Mouse (Mus musculus): ENCODE measurements around the gene Fam69a. TPM values are rescaled to one million over a fixed set of nuclear protein-coding genes. Genes with fewer than 3 reads are reported as not detected.

Gene Fam69a
- polyA plus RNA-seq, 1 experiment from 2014 or later: 31.4 TPM

DNA sequence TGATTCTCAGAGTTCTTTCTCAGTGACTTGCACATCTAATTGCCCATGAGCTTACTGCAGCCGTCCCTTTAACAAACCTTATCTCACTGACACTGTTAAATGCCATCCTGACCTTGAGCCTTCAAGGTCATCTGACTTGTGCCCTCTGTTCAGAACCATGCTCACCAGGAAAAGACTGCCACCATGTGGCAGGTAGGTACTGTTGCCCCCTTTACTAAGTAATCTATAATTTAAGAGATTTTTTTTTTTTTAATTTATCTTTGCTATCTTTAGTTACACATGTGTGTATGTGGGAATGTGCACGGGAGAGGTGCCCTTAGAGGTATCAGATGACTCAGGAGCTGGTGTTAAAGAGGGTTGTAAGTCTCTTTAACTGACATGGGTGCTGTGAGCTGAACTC is 18.2 kb upstream of the Fam69a start:
- 69% methylated on average over 2 of the region's 2 CpGs for WGBS
- Histone ChIP-seq H3K9me3 (replicated peaks) (no peaks in the 10 kb centered on the region), H3K4me1 (no peaks in the 10 kb centered on the region), H3K27me3 (no peaks in the 10 kb centered on the region), H3K36me3 (no peaks in the 10 kb centered on the region), H3K9ac (no peak overlapping the region), H3K27ac (no peak overlapping the region), H3K4me2 (replicated peaks) (no peak overlapping the region), H3K4me3 (no peak overlapping the region)
- ATAC-seq (ENCODE audit: low FRiP score): no peak

GRCm38 (mm10) chr5:108002734-108003133 is 15.8 kb upstream of the Fam69a start:
- Histone ChIP-seq H3K4me3 (no peak overlapping the region), H3K4me1 (no peaks in the 10 kb centered on the region), H3K27me3 (no peaks in the 10 kb centered on the region), H3K4me2 (replicated peaks) (no peak overlapping the region), H3K9me3 (replicated peaks) (no peaks in the 10 kb centered on the region), H3K36me3 (no peaks in the 10 kb centered on the region), H3K9ac (no peak overlapping the region), H3K27ac (no peak overlapping the region)
- 64% methylated on average over 5 of the region's 5 CpGs for WGBS
- no peak for ATAC-seq (ENCODE audit: low FRiP score)

- peak overlapping the region; percentile 55 for H3K4me3 ChIP-seq
- H3K27me3 ChIP-seq: no peaks in the 10 kb centered on the region
- peak overlapping the region; percentile 64 for H3K9ac ChIP-seq
- H3K4me1 ChIP-seq: no peaks in the 10 kb centered on the region
- H3K36me3 ChIP-seq: no peaks in the 10 kb centered on the region
- ATAC-seq (ENCODE audit: low FRiP score): peak; percentile 58
- peak overlapping the region; percentile 50 for H3K4me2 ChIP-seq (replicated peaks)
- no peaks in the 10 kb centered on the region for H3K9me3 ChIP-seq (replicated peaks)
- H3K27ac ChIP-seq: peak overlapping the region; percentile 67; the same call in 1 of the 2 replicates
- WGBS: 21% methylated on average over 20 of the region's 20 CpGs
These were observed 14.1 kb upstream of the Fam69a start for GRCm38 (mm10) chr5:108000776-108001548.

DNA sequence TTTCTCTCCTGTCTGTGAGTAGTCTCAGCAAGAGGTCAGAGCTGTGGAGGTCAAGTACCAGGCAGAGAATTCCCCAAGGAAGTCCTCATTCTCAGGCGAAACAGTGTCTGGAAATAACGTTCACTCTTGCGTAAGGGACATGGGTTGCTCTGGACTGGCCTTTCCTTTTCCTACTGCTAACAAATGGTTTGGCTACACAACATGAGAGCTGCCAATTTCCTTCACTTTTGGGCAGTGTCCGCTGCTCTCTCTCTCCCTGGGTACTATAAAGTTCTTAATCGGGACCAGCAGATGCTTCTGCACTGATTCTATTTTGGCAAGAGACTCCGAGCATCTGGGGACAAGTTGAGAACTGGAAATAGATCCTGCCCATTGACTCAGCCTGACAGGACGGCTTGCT is 10.8 kb upstream of the Fam69a start:
- no peak for ATAC-seq (ENCODE audit: low FRiP score)
- WGBS: 70% methylated on average over 7 of the region's 7 CpGs
- H3K27me3 ChIP-seq: no peaks in the 10 kb centered on the region

GRCm38 (mm10) chr5:107995936-107996335 is 9.1 kb upstream of the Fam69a start:
- Histone ChIP-seq H3K9me3 (replicated peaks) (no peaks in the 10 kb centered on the region), H3K27me3 (no peaks in the 10 kb centered on the region), H3K4me2 (replicated peaks) (no peak overlapping the region), H3K9ac (no peak overlapping the region), H3K27ac (no peak overlapping the region), H3K4me3 (no peak overlapping the region), H3K4me1 (no peaks in the 10 kb centered on the region), H3K36me3 (no peaks in the 10 kb centered on the region)
- whole genome bisulfite sequencing: 87% methylated on average over 2 of the region's 2 CpGs
- no peak for ATAC-seq (ENCODE audit: low FRiP score)

More for the DNA sequence above, 10.8 kb upstream of the Fam69a start:
- Histone ChIP-seq H3K4me1 (no peaks in the 10 kb centered on the region), H3K36me3 (no peaks in the 10 kb centered on the region), H3K4me2 (replicated peaks) (no peak overlapping the region), H3K9me3 (replicated peaks) (no peaks in the 10 kb centered on the region), H3K9ac (no peak overlapping the region), H3K27ac (no peak overlapping the region), H3K4me3 (no peak overlapping the region)

DNA sequence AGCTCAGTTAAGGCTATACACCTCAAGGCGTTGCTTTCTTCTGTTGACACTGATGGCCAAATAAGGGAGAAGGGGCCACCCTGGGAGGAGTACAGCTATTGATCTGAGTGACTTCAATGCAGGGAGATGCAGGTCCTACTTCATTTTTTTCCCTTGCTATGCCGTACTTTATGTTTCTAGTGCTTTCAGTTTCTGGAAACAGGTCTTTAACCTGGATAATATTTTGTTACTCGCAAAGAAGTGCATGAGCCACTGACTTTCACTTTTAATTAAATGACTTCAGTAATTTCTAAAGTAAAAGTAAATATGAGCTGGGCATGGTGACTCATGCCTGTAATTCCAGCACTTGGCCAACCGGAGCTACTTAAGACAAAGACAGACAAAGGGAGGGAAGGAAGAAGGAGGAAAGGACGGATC is 958 bp upstream of the Fam69a start:
- peak overlapping the region; percentile 94 for H3K9ac ChIP-seq
- H3K4me2 ChIP-seq (replicated peaks): peak overlapping the region; percentile 70
- no peaks in the 10 kb centered on the region for H3K9me3 ChIP-seq (replicated peaks)
- peaks cover 8% of the 10 kb centered on the region for H3K4me1 ChIP-seq
- peak overlapping the region; percentile 92 for H3K4me3 ChIP-seq
- no peak for ATAC-seq (ENCODE audit: low FRiP score)
- 17% methylated on average over 5 of the region's 5 CpGs for WGBS
- H3K27me3 ChIP-seq: no peaks in the 10 kb centered on the region
- no peaks in the 10 kb centered on the region for H3K36me3 ChIP-seq
- peak overlapping the region; percentile 97 for H3K27ac ChIP-seq

GRCm38 (mm10) chr5:107986255-107986966 is 474 bp downstream of the Fam69a start:
- WGBS: under 1% methylated on average over 32 of the region's 54 CpGs
- no peaks in the 10 kb centered on the region for H3K9me3 ChIP-seq (replicated peaks)
- ATAC-seq (ENCODE audit: low FRiP score): peak; percentile 87

GRCm38 (mm10) chr5:107983946-107984345 is 2.9 kb downstream of the Fam69a start:
- Histone ChIP-seq H3K9me3 (replicated peaks) (no peaks in the 10 kb centered on the region), H3K4me1 (peaks cover 8% of the 10 kb centered on the region), H3K27ac (no peak overlapping the region), H3K27me3 (no peaks in the 10 kb centered on the region), H3K9ac (no peak overlapping the region), H3K36me3 (no peaks in the 10 kb centered on the region), H3K4me3 (no peak overlapping the region), H3K4me2 (replicated peaks) (no peak overlapping the region)
- WGBS: 94% methylated on average over 5 of the region's 5 CpGs
- no peak for ATAC-seq (ENCODE audit: low FRiP score)

More at GRCm38 (mm10) chr5:107986255-107986966, 474 bp downstream of the Fam69a start:
- peak overlapping the region; percentile 97 for H3K27ac ChIP-seq
- H3K9ac ChIP-seq: peak overlapping the region; percentile 94
- peaks cover 8% of the 10 kb centered on the region for H3K4me1 ChIP-seq
- H3K36me3 ChIP-seq: no peaks in the 10 kb centered on the region
- peak overlapping the region; percentile 92 for H3K4me3 ChIP-seq
- peak overlapping the region; percentile 70 for H3K4me2 ChIP-seq (replicated peaks)
- H3K27me3 ChIP-seq: no peaks in the 10 kb centered on the region

DNA sequence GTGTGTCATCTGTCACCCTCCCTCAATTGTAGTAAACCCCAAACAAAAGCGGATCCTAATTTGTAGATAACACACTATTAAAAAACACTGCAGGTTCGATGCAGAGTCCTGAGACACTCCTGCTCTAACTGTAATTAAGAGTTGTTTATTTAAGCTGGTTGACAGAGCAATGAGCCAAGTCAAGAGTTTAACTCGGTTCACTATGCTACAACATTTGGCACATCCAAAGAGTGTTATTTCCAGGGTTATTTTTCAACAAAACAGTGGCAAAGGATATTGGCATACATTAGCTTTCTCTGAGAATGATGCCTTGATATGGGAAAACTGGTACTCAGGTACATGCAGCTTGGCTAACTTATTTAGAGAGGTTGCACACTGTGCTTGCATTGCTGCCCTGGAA is 4.9 kb downstream of the Fam69a start:
- Histone ChIP-seq H3K27ac (no peak overlapping the region), H3K9me3 (replicated peaks) (no peaks in the 10 kb centered on the region), H3K27me3 (no peaks in the 10 kb centered on the region), H3K36me3 (no peaks in the 10 kb centered on the region), H3K4me2 (replicated peaks) (no peak overlapping the region), H3K4me1 (peaks cover 4% of the 10 kb centered on the region; the same call in 1 of the 2 replicates), H3K9ac (no peak overlapping the region), H3K4me3 (no peak overlapping the region)
- WGBS: 85% methylated on average over 3 of the region's 3 CpGs
- ATAC-seq (ENCODE audit: low FRiP score): no peak

DNA sequence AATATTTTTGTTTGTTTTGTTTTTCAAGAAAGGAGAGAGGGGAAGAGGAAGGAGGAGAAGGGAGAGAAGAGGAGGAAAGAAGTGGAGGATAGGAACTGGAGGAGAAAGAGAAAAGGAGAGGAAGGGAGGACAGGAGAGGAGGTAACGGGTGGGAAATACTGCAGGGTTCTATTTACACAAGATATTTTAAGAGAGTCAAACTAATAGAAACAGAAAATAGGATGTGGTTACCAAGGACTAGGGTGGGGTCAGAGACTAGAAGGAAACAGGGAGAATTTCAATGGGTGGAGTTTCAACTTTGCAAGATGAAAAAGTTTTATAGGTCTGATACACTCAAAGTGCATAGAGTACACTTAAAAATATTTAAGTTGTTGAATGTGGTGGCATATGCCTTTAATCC is 7.0 kb downstream of the Fam69a start:
- Histone ChIP-seq H3K4me1 (peaks cover 2% of the 10 kb centered on the region; the same call in 1 of the 2 replicates), H3K4me2 (replicated peaks) (no peak overlapping the region), H3K4me3 (no peak overlapping the region), H3K36me3 (no peaks in the 10 kb centered on the region), H3K27ac (no peak overlapping the region), H3K9ac (no peak overlapping the region), H3K9me3 (replicated peaks) (no peaks in the 10 kb centered on the region), H3K27me3 (no peaks in the 10 kb centered on the region)
- ATAC-seq (ENCODE audit: low FRiP score): no peak
- WGBS: 89% methylated on average over 1 of the region's 1 CpGs

- peaks cover 2% of the 10 kb centered on the region; the same call in 1 of the 2 replicates for H3K4me1 ChIP-seq
- H3K4me3 ChIP-seq: no peak overlapping the region
- no peaks in the 10 kb centered on the region for H3K36me3 ChIP-seq
- 86% methylated on average over 6 of the region's 6 CpGs for WGBS
- ATAC-seq (ENCODE audit: low FRiP score): no peak
- H3K4me2 ChIP-seq (replicated peaks): no peak overlapping the region
- no peaks in the 10 kb centered on the region for H3K9me3 ChIP-seq (replicated peaks)
- H3K9ac ChIP-seq: no peak overlapping the region
- H3K27me3 ChIP-seq: no peaks in the 10 kb centered on the region
- no peak overlapping the region for H3K27ac ChIP-seq
These were observed 8.4 kb downstream of the Fam69a start for GRCm38 (mm10) chr5:107978289-107979035.

- ATAC-seq (ENCODE audit: low FRiP score): no peak
- no peaks in the 10 kb centered on the region for H3K36me3 ChIP-seq
- WGBS: 82% methylated on average over 3 of the region's 3 CpGs
These were observed 9.1 kb downstream of the Fam69a start for GRCm38 (mm10) chr5:107977640-107978288.

More at GRCm38 (mm10) chr5:107977640-107978288, 9.1 kb downstream of the Fam69a start:
- Histone ChIP-seq H3K4me2 (replicated peaks) (no peak overlapping the region), H3K9me3 (replicated peaks) (no peaks in the 10 kb centered on the region), H3K27me3 (no peaks in the 10 kb centered on the region), H3K4me1 (peaks cover 5% of the 10 kb centered on the region; the same call in 1 of the 2 replicates), H3K9ac (no peak overlapping the region), H3K27ac (no peak overlapping the region), H3K4me3 (no peak overlapping the region)
